Mouse (Mus musculus) adrenal gland (tissue): ENCODE results near the gene Defb28.

Experiments used
- intact Hi-C: fragments of 180-260 bp; cut with DNase I; formaldehyde crosslinking; loops from one replicate; pipeline ENCODE4 v1.15.1; 2025

Defb28 gene

GRCm38 (mm10) chr2:152553774-152554423 is 35.8 kb downstream of the Defb28 start:
- intact Hi-C loops, result loop anchor here (5.0 to 10.0 kb wide), 2 partner anchors 33 to 111 kb away; partner anchors contain the start of gene H13

GRCm38 (mm10) chr2:152556655-152557054 is 38.6 kb downstream of the Defb28 start:
- intact Hi-C loops, result loop anchor here (10.0 kb wide), 1 partner anchor 108 kb away; the partner anchor contains the start of gene H13

- intact Hi-C loops, result no loop called here
These were observed 51.0 kb downstream of the Defb28 start, which contains the start of gene Gm17416 for GRCm38 (mm10) chr2:152569038-152569437. Gene Gm17416, plus strand, starts transcription at chr2:152569338.

- intact Hi-C loops, result no loop called here
These were observed 51.8 kb downstream of the Defb28 start for GRCm38 (mm10) chr2:152569881-152570280.

- intact Hi-C loops, result no loop called here
These were observed 52.3 kb downstream of the Defb28 start for GRCm38 (mm10) chr2:152570313-152570712.
